Mouse (Mus musculus) granulocyte monocyte progenitor cell, adult 5-6 weeks (primary cell): ENCODE data around the gene Polr3b. TPM values are rescaled to one million over a fixed set of nuclear protein-coding genes. Genes with fewer than 3 reads are reported as not detected.

Source experiments
- ATAC-seq: replicated peaks from 2 replicates; pipeline ENCODE4 v1.8.0; 2016; ENCODE audit warnings: mild to moderate bottlenecking, moderate TSS enrichment, inconsistent platforms; ENCODE audit not compliant: poor library complexity, severe bottlenecking
- total RNA-seq, 2 experiments: library from RNA; stranded (forward) in 1 of 2; stranded (reverse) in 1 of 2; fragments of 200-712, 200-1000 nt in 1 of 2; fragments of >200 nt in 1 of 2; fragmentation: Nextera tagmentation in 1 of 2; gene quantifications; 2 replicates each; pipeline ENCODE4 v1.2.3; 2014 to 2017

Polr3b gene
- total RNA-seq, 2 experiments from 2014 or later, result 29.8 to 46.9 TPM

- ATAC-seq, result no peak
Observed at GRCm38 (mm10) chr10:84705234-84705633, 83.1 kb downstream of the Polr3b start.

GRCm38 (mm10) chr10:84706543-84706942, 84.5 kb downstream of the Polr3b start:
- no peak for ATAC-seq

GRCm38 (mm10) chr10:84707226-84707625, 85.1 kb downstream of the Polr3b start:
- ATAC-seq, result no peak

- no peak for ATAC-seq
Observed at GRCm38 (mm10) chr10:84707752-84708530, 85.8 kb downstream of the Polr3b start.

GRCm38 (mm10) chr10:84710192-84710591, 88.1 kb downstream of the Polr3b start:
- no peak for ATAC-seq

GRCm38 (mm10) chr10:84710827-84711226, 88.7 kb downstream of the Polr3b start:
- ATAC-seq, result no peak

- no peak for ATAC-seq
Observed at GRCm38 (mm10) chr10:84711479-84711878, 89.4 kb downstream of the Polr3b start.

- no peak for ATAC-seq
Observed at GRCm38 (mm10) chr10:84711940-84712339, 89.8 kb downstream of the Polr3b start.

- ATAC-seq, result no peak
Observed at GRCm38 (mm10) chr10:84712532-84712931, 90.4 kb downstream of the Polr3b start.

GRCm38 (mm10) chr10:84713043-84713442, 91.0 kb downstream of the Polr3b start:
- no peak for ATAC-seq

GRCm38 (mm10) chr10:84715639-84716038, 93.5 kb downstream of the Polr3b start:
- ATAC-seq, result no peak

GRCm38 (mm10) chr10:84716581-84716980, 94.5 kb downstream of the Polr3b start:
- no peak for ATAC-seq

GRCm38 (mm10) chr10:84722711-84723110, 100.6 kb downstream of the Polr3b start:
- ATAC-seq, result no peak

- ATAC-seq, result no peak
Observed at GRCm38 (mm10) chr10:84727005-84727404, 104.9 kb downstream of the Polr3b start.

- ATAC-seq, result no peak
Observed at GRCm38 (mm10) chr10:84727760-84728159, 105.7 kb downstream of the Polr3b start.

GRCm38 (mm10) chr10:84730078-84730477, 108.0 kb downstream of the Polr3b start:
- ATAC-seq, result no peak

GRCm38 (mm10) chr10:84730956-84731355, 108.9 kb downstream of the Polr3b start:
- no peak for ATAC-seq

- ATAC-seq, result no peak
Observed at GRCm38 (mm10) chr10:84733511-84733910, 111.4 kb downstream of the Polr3b start.

- peak; percentile 46 for ATAC-seq
Observed at GRCm38 (mm10) chr10:84754851-84755785, 133.0 kb downstream of the Polr3b start.

- ATAC-seq, result 0 out of 2 replicates have a peak, but pooled peaks have one; percentile 12
Observed at GRCm38 (mm10) chr10:84755786-84756203, 133.7 kb downstream of the Polr3b start, which contains the start of gene Rfx4. Gene Rfx4 (plus strand): TSS chr10:84756062.
